Mouse (Mus musculus): ENCODE results near the gene Fank1.

Gene Fank1

GRCm38 (mm10) chr7:133911881-133912280 is 135.2 kb downstream of the Fank1 start:
- no peak for DNase-seq

- no peak for DNase-seq
Observed at GRCm38 (mm10) chr7:133916230-133916629, 139.6 kb downstream of the Fank1 start.

GRCm38 (mm10) chr7:133919306-133919705 is 142.6 kb downstream of the Fank1 start:
- DNase-seq: no peak

- no peak for DNase-seq
Observed at GRCm38 (mm10) chr7:133919918-133920317, 143.3 kb downstream of the Fank1 start.

GRCm38 (mm10) chr7:133920724-133921123 is 144.1 kb downstream of the Fank1 start:
- no peak for DNase-seq

- no peak for DNase-seq
Observed at GRCm38 (mm10) chr7:133921291-133921690, 144.6 kb downstream of the Fank1 start.

- DNase-seq: no peak
Observed at GRCm38 (mm10) chr7:133923994-133924393, 147.3 kb downstream of the Fank1 start.

- DNase-seq: no peak
Observed at GRCm38 (mm10) chr7:133925771-133926170, 149.1 kb downstream of the Fank1 start.

GRCm38 (mm10) chr7:133928981-133929380 is 152.3 kb downstream of the Fank1 start:
- no peak for DNase-seq
